Mouse (Mus musculus): ENCODE measurements at regions not wholly inside any gene's neighbourhood (a gene's known extent, or its start where the extent isn't known, plus 50 kb on each side); places are given as distances from the start of the nearest gene placed in this dataset.
A peak's percentile ranks its signal among the peaks of the same experiment; 100 is the strongest.

GRCm38 (mm10) chr11:19826481-19827185 is 97.5 kb upstream of the Spred2 start:
- WGBS: 75% methylated on average over 13 of the region's 13 CpGs

GRCm38 (mm10) chr11:19827996-19828395 is 96.2 kb upstream of the Spred2 start:
- Histone ChIP-seq H3K4me2 (replicated peaks) (no peak overlapping the region), H3K4me1 (peaks cover 25% of the 10 kb centered on the region), H3K27me3 (no peaks in the 10 kb centered on the region), H3K9ac (no peak overlapping the region), H3K4me3 (replicated peaks) (no peak overlapping the region), H3K27ac (replicated peaks) (no peak overlapping the region), H3K36me3 (no peaks in the 10 kb centered on the region), H3K9me3 (replicated peaks) (no peaks in the 10 kb centered on the region)
- ATAC-seq (ENCODE audit: insufficient number of reproducible peaks, low FRiP score, low TSS enrichment, low read depth): no peak
- WGBS: 83% methylated on average over 11 of the region's 11 CpGs

More at GRCm38 (mm10) chr11:19826481-19827185, 97.5 kb upstream of the Spred2 start:
- Histone ChIP-seq H3K27me3 (no peaks in the 10 kb centered on the region), H3K4me3 (replicated peaks) (no peak overlapping the region), H3K9me3 (replicated peaks) (no peaks in the 10 kb centered on the region), H3K36me3 (no peaks in the 10 kb centered on the region), H3K9ac (no peak overlapping the region), H3K4me1 (peaks cover 25% of the 10 kb centered on the region), H3K4me2 (replicated peaks) (no peak overlapping the region), H3K27ac (replicated peaks) (no peak overlapping the region)
- ATAC-seq (ENCODE audit: insufficient number of reproducible peaks, low FRiP score, low TSS enrichment, low read depth): no peak

GRCm38 (mm10) chr11:19828959-19829401 is 95.2 kb upstream of the Spred2 start:
- peaks cover 25% of the 10 kb centered on the region for H3K4me1 ChIP-seq
- peak overlapping the region; percentile 61; the same call in 1 of the 2 replicates for H3K27ac ChIP-seq (replicated peaks)
- 56% methylated on average over 8 of the region's 8 CpGs for WGBS
- no peak for ATAC-seq (ENCODE audit: insufficient number of reproducible peaks, low FRiP score, low TSS enrichment, low read depth)
- H3K9ac ChIP-seq: no peak overlapping the region
- no peaks in the 10 kb centered on the region for H3K27me3 ChIP-seq
- H3K4me3 ChIP-seq (replicated peaks): no peak overlapping the region
- H3K4me2 ChIP-seq (replicated peaks): no peak overlapping the region
- H3K36me3 ChIP-seq: no peaks in the 10 kb centered on the region
- no peaks in the 10 kb centered on the region for H3K9me3 ChIP-seq (replicated peaks)

- no peak overlapping the region for H3K4me2 ChIP-seq (replicated peaks)
- H3K36me3 ChIP-seq: no peaks in the 10 kb centered on the region
- no peaks in the 10 kb centered on the region for H3K9me3 ChIP-seq (replicated peaks)
- ATAC-seq (ENCODE audit: insufficient number of reproducible peaks, low FRiP score, low TSS enrichment, low read depth): no peak
- H3K27ac ChIP-seq (replicated peaks): peak overlapping the region; percentile 61
- WGBS: 16% methylated on average over 9 of the region's 9 CpGs
- no peak overlapping the region for H3K4me3 ChIP-seq (replicated peaks)
- no peak overlapping the region for H3K9ac ChIP-seq
- no peaks in the 10 kb centered on the region for H3K27me3 ChIP-seq
- H3K4me1 ChIP-seq: peaks cover 28% of the 10 kb centered on the region
Measured at GRCm38 (mm10) chr11:19829564-19830279, 94.5 kb upstream of the Spred2 start.

GRCm38 (mm10) chr11:19830280-19831062 is 93.7 kb upstream of the Spred2 start:
- ATAC-seq (ENCODE audit: insufficient number of reproducible peaks, low FRiP score, low TSS enrichment, low read depth): no peak
- H3K4me2 ChIP-seq (replicated peaks): no peak overlapping the region; the same call in 1 of the 2 replicates
- H3K27ac ChIP-seq (replicated peaks): peak overlapping the region; percentile 61

GRCm38 (mm10) chr11:19834561-19834960 is 89.6 kb upstream of the Spred2 start:
- no peaks in the 10 kb centered on the region for H3K9me3 ChIP-seq (replicated peaks)
- no peaks in the 10 kb centered on the region for H3K36me3 ChIP-seq
- WGBS: 61% methylated on average over 8 of the region's 8 CpGs
- no peak overlapping the region for H3K4me3 ChIP-seq (replicated peaks)
- H3K4me1 ChIP-seq: peaks cover 25% of the 10 kb centered on the region
- no peak overlapping the region for H3K9ac ChIP-seq
- H3K4me2 ChIP-seq (replicated peaks): no peak overlapping the region
- no peak for ATAC-seq (ENCODE audit: insufficient number of reproducible peaks, low FRiP score, low TSS enrichment, low read depth)
- no peaks in the 10 kb centered on the region for H3K27me3 ChIP-seq
- peak overlapping the region; percentile 81 for H3K27ac ChIP-seq (replicated peaks)

More at GRCm38 (mm10) chr11:19830280-19831062, 93.7 kb upstream of the Spred2 start:
- H3K4me3 ChIP-seq (replicated peaks): no peak overlapping the region
- WGBS: 15% methylated on average over 18 of the region's 18 CpGs
- H3K9me3 ChIP-seq (replicated peaks): no peaks in the 10 kb centered on the region
- no peak overlapping the region for H3K9ac ChIP-seq
- peaks cover 34% of the 10 kb centered on the region for H3K4me1 ChIP-seq
- H3K36me3 ChIP-seq: no peaks in the 10 kb centered on the region
- no peaks in the 10 kb centered on the region for H3K27me3 ChIP-seq

GRCm38 (mm10) chr11:19835221-19835745 is 88.9 kb upstream of the Spred2 start:
- peak; percentile 81 for ATAC-seq (ENCODE audit: insufficient number of reproducible peaks, low FRiP score, low TSS enrichment, low read depth)

GRCm38 (mm10) chr11:19838932-19839331 is 85.2 kb upstream of the Spred2 start:
- Histone ChIP-seq H3K9ac (no peak overlapping the region), H3K4me2 (replicated peaks) (no peak overlapping the region), H3K27me3 (no peaks in the 10 kb centered on the region), H3K9me3 (replicated peaks) (no peaks in the 10 kb centered on the region), H3K27ac (replicated peaks) (no peak overlapping the region), H3K4me1 (peaks cover 15% of the 10 kb centered on the region), H3K4me3 (replicated peaks) (no peak overlapping the region), H3K36me3 (no peaks in the 10 kb centered on the region)
- no peak for ATAC-seq (ENCODE audit: insufficient number of reproducible peaks, low FRiP score, low TSS enrichment, low read depth)
- 83% methylated on average over 5 of the region's 5 CpGs for WGBS

More at GRCm38 (mm10) chr11:19835221-19835745, 88.9 kb upstream of the Spred2 start:
- Histone ChIP-seq H3K27ac (replicated peaks) (peak overlapping the region; percentile 81), H3K4me3 (replicated peaks) (no peak overlapping the region), H3K27me3 (no peaks in the 10 kb centered on the region), H3K9ac (no peak overlapping the region), H3K4me1 (peaks cover 18% of the 10 kb centered on the region), H3K36me3 (no peaks in the 10 kb centered on the region), H3K9me3 (replicated peaks) (no peaks in the 10 kb centered on the region), H3K4me2 (replicated peaks) (peak overlapping the region; percentile 31)
- WGBS: 9% methylated on average over 6 of the region's 6 CpGs

- 87% methylated on average over 3 of the region's 3 CpGs for WGBS
- no peaks in the 10 kb centered on the region for H3K27me3 ChIP-seq
- no peak for ATAC-seq (ENCODE audit: insufficient number of reproducible peaks, low FRiP score, low TSS enrichment, low read depth)
- H3K4me2 ChIP-seq (replicated peaks): no peak overlapping the region
- no peaks in the 10 kb centered on the region for H3K9me3 ChIP-seq (replicated peaks)
- H3K27ac ChIP-seq (replicated peaks): no peak overlapping the region
- H3K4me3 ChIP-seq (replicated peaks): no peak overlapping the region
- H3K36me3 ChIP-seq: no peaks in the 10 kb centered on the region
- H3K4me1 ChIP-seq: no peaks in the 10 kb centered on the region
- H3K9ac ChIP-seq: no peak overlapping the region
Measured at GRCm38 (mm10) chr11:19843084-19843483, 81.1 kb upstream of the Spred2 start.

GRCm38 (mm10) chr11:19847910-19848309 is 76.3 kb upstream of the Spred2 start:
- H3K27ac ChIP-seq (replicated peaks): no peak overlapping the region
- no peaks in the 10 kb centered on the region for H3K36me3 ChIP-seq
- peaks cover 20% of the 10 kb centered on the region; the same call in 1 of the 2 replicates for H3K4me1 ChIP-seq
- H3K4me2 ChIP-seq (replicated peaks): no peak overlapping the region
- H3K27me3 ChIP-seq: no peaks in the 10 kb centered on the region
- no peak for ATAC-seq (ENCODE audit: insufficient number of reproducible peaks, low FRiP score, low TSS enrichment, low read depth)
- 88% methylated on average over 6 of the region's 6 CpGs for WGBS
- H3K4me3 ChIP-seq (replicated peaks): no peak overlapping the region
- no peak overlapping the region for H3K9ac ChIP-seq
- H3K9me3 ChIP-seq (replicated peaks): no peaks in the 10 kb centered on the region

- Histone ChIP-seq H3K4me2 (replicated peaks) (no peak overlapping the region), H3K9me3 (replicated peaks) (no peaks in the 10 kb centered on the region), H3K27ac (replicated peaks) (no peak overlapping the region), H3K36me3 (no peaks in the 10 kb centered on the region), H3K9ac (no peak overlapping the region), H3K4me1 (peaks cover 22% of the 10 kb centered on the region; the same call in 1 of the 2 replicates), H3K4me3 (replicated peaks) (no peak overlapping the region), H3K27me3 (no peaks in the 10 kb centered on the region)
- no peak for ATAC-seq (ENCODE audit: insufficient number of reproducible peaks, low FRiP score, low TSS enrichment, low read depth)
- 77% methylated on average over 6 of the region's 6 CpGs for WGBS
Measured at GRCm38 (mm10) chr11:19848412-19848811, 75.8 kb upstream of the Spred2 start.
